In the genomic region with DNA sequence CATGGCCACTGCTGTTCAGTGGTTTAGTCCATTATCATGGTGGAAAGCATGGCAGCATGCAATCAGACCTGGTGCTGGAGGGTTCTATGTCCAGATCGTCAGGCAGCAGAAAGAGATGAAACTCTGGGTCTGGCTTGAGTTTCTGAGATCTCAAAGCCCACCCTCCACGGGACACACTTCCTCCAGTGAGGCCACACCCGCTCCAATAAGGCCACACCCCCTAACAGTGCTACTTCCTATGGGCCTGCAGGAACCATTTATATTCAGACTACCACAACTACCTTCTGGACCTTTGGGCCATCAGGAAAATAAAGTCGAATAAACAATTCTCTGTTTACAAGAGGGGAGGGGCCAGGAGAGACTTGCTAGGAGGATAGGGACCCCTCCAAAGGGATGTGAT, we compare ENCODE assay signal across 19 mouse cellular contexts. TPM values are rescaled to one million over a fixed set of nuclear protein-coding genes. Genes with fewer than 3 reads are reported as not detected.
"Had no signal": no experiment of that assay in that cellular context is flagged by ENCODE, and none has a peak within 500 bp of the region (broad histone marks: within the 10 kb centered on the region; RNA-seq: fewer than 3 reads in every experiment).

No protein-coding gene starts in this region.

- H3K4me1 ChIP-seq: limb, embryonic 12.5 days; limb, embryonic 15.5 days; midbrain, embryonic 10.5 days; midbrain, embryonic 13.5 days had no signal

- H3K27me3 ChIP-seq: limb, embryonic 12.5 days; limb, embryonic 15.5 days; midbrain, embryonic 13.5 days had no signal

- H3K4me3 ChIP-seq: limb, embryonic 12.5 days; limb, embryonic 15.5 days; megakaryocyte, embryonic 14.5 days; midbrain, embryonic 10.5 days; midbrain, embryonic 13.5 days; myocyte had no signal

- DNase-seq: kidney, adult 8-10 months; kidney, postnatal 25 days; left cerebral cortex, postnatal 4 days; liver, postnatal 0 days; lung, embryonic 14.5 days; right cerebral cortex, postnatal 4 days; thymus, adult 18-20 months; thymus, postnatal 14 days; thymus, postnatal 4 days had no signal

- H3K27ac ChIP-seq: kidney, postnatal 0 days; limb, embryonic 12.5 days; limb, embryonic 15.5 days; liver, embryonic 14.5 days; midbrain, embryonic 10.5 days; midbrain, embryonic 13.5 days; stomach, postnatal 0 days had no signal

RNA-seq across cellular contexts. Expression of a gene that starts 10.7 kb away (rescaled TPM):
- total RNA-seq: monocyte, adult 5-6 weeks had no signal
- polyA plus RNA-seq: liver, postnatal 0 days had no signal

RNA-seq across cellular contexts. Expression of a gene that starts 12.7 kb away (rescaled TPM):
- total RNA-seq: monocyte, adult 5-6 weeks had no signal
